Mouse (Mus musculus) heart, postnatal 4 days (tissue): ENCODE results near the gene Pdxp. TPM values are rescaled to one million over a fixed set of nuclear protein-coding genes. Genes with fewer than 3 reads are reported as not detected.

Source experiments
- DNase-seq: peaks from one replicate; pipeline ENCODE4 v3.0.0; 2021
- total RNA-seq, 2 experiments: library from RNA; stranded (reverse); gene quantifications; 2 replicates each; pipeline ENCODE4 v1.2.3; 2021

Pdxp gene
- total RNA-seq, 2 experiments from 2014 or later: 9.3 to 9.4 TPM

- DNase-seq: no peak
Observed at GRCm38 (mm10) chr15:78928539-78928938, 14.8 kb downstream of the Pdxp start.

GRCm38 (mm10) chr15:78930192-78930706 lies 16.5 kb downstream of the Pdxp start:
- DNase-seq: no peak

DNA sequence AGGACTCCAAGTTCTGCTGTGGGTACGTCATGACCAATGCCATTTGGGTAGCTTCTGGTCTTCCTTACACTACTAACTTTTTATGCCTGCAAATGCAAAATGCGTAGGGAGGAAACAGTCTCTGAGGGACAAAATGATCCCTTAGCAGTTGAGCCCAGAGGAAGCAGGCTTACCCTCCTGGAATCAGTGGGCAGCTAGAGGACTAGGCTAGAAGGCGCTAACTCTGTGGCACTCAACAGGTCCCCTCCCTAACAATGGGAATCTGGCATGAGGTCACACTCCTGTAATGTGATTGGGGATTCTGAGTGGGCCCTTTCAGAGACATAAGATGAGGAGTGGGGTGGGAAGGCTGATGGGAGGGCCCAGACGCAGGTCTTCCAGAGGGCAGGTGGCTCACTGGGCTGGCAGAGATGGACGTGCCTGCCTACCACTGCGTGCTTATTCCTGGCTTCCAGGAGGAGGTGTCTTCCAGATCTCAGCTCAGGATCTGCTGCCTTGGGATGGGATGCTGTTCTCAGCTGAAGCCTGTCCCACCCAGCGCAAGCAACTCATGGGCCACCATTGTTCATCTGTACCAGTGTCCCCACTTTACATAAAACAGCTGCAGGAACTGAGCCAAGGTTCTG lies 17.2 kb downstream of the Pdxp start:
- DNase-seq: no peak

GRCm38 (mm10) chr15:78931577-78931976 lies 17.9 kb downstream of the Pdxp start:
- peak; percentile 69 for DNase-seq

DNA sequence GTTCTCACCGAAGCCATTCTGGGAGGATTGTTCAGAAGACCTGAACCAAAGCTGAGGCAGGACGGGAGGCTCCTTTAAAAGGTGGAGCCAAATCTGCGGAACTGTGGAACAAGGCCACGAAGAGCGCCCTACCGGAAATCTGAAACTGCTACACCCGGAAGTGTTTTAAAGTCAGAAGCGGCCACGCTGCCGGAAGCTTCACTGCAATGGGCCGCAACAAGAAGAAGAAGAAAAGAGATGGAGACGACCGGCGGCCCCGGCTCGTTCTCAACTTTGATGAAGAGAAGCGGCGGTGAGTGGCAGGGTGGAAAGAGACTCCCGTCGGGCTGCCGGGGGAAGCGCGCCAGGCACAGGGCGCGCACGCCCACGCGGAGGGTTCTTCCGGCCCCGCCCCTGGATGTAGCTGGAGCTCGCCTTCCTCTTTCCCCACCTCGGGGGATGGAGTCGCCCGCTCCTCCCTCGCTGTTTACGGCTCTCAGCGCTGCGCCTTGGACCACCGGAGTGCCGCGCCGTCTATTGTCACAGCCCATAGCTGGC lies 21.1 kb downstream of the Pdxp start, which contains the start of gene Nol12:
Gene Nol12, plus strand, starts transcription at position 150 of the 537 bp plus-strand sequence.
- peak; percentile 87 for DNase-seq

DNA sequence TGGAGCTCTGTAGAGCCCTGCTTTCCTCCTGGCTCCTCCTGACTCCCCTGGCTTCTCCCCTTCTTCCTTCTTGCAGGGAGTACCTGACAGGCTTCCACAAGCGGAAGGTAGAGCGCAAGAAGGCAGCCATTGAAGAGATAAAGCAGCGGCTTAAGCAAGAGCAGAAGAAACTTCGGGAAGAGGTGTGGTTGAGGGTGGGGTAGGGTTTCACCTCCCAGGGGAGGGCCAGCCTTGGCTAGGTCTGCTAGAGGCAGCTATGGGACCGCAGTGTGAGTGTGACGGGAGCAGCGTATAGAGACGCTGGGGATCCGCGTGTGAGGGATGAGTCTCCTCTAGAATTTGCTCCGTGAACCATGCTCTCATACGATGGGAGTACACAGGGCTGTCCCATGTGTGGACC lies 22.7 kb downstream of the Pdxp start:
- no peak for DNase-seq

- no peak for DNase-seq
Observed at GRCm38 (mm10) chr15:78937311-78937710, 23.6 kb downstream of the Pdxp start.

DNA sequence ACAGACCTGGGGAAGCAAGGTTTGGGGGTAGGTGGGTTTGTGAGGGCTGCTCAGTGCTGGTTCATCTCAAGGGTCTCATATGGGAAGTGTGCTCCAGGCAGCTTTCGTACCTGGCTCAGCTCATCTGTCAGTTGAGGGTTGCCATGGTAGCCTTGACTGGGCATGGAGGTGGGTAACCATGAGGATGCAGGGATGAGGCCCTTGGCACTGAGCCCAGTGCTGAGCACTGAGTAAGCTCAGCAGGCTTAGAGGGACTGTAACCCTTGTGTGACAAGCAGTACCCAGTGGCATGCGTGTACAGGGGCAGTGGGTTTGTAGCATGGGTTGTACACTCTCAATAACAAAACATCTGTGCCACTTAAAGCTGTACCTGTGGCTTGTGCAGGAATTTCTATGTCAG lies 24.2 kb downstream of the Pdxp start:
- DNase-seq: no peak

DNA sequence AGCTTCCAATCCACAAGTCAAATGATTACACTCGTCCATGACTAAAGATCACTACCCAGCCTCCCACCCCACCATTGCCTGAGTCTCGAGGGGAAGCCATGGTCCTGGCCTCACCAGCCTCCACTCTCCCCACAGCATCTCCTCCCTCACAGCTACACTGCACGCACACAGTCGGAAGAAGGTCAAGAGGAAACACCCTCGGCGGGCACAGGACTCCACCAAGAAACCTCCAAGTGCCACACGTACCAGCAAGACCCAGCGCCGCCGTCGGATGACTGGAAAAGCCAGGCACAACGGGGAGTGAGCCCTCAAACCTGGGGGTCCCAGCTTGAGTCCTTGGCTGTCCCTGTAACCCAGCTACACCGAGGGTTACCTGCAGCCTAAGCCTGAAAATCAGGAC lies 26.6 kb downstream of the Pdxp start:
- no peak for DNase-seq

DNA sequence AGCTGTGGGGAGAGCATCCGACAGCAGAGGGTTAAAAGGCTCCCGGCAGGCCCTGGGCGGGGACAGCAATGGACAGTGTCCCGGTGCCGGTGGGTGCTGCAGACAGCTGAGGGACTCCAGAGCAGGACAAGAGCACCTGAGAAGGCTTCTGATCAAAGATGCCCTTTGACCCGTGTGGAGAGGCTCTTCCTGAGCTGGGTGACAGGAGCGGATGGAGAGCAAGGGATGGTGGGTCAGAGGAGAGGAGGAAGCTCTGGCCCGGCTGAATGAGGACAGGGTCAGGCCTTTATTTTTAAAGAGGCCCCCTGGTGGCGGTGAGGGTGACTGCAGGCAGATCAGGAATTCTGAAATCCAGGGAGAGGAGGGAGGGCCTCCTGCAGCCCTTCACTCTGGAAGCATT lies 28.9 kb downstream of the Pdxp start:
- peak; percentile 90 for DNase-seq

DNA sequence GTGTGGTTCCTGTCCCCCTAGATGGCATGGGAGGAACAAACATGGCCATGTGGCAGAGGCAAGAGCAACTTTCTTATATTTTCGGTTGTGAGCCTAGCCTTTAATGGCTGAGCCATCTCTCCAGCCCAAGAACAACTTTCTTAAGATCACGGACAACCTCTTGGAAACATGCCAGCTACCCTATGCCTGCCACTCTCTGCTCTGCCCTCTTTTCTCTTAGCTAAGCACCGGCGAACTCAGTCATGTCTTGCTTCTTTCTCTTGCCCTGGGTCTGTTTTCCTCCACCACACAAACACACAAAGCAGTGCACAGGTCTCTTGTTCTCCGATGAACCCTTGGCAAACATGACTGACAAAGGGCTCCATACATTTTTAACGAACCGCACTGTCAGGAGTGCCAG lies 32.5 kb downstream of the Pdxp start:
- no peak for DNase-seq

DNA sequence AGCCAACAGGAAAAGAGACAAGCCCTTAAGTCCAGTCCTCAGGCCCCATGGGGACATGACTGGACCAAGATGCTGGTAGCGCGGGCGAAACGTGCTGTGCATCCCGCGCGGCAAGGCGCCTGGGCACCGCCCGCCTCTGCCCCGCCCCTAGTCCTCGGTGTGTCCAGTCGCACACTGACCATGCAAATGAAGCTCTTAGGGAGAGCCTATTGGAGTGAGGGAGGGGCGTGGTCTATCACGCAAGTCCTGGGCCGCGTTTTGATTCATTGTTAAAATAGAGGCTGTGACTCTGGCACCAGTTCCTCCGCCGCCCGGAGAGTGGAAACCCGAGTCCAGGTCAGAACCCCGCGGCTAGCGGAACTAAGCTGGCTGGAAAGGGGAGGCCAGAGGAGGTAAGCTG lies 33.9 kb downstream of the Pdxp start, which contains the start of gene Triobp:
Gene Triobp, plus strand, starts transcription at position 68 of the 400 bp plus-strand sequence.
- DNase-seq: peak; percentile 89

DNA sequence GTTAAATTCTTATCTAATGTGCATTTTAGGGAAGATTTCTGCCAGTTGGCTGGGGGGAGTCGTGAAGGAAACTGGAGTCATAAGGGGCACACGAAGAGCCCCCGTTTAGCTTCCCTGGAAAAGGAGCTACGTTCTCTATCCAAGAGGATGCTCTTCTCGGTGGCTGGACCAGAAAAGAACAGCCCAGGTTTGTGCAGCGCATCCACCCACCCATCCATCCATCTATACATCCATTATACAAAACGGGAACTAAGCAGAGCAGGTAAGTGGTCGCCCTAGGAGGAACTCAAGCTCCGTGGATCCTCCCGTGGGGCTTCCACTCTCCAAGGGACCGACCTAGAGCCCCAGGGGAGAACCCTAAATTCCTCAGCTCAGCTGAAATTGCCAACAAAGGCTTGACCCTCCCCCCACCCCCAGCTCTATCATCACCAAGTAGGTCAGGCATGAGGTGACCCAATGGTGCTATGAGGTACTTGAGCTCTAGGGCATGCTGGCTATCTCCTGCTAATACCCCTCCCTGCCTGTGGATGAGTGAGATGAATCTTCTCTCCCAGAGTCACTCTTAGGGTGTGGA lies 34.5 kb downstream of the Pdxp start:
- no peak for DNase-seq

GRCm38 (mm10) chr15:78948883-78949282 lies 35.2 kb downstream of the Pdxp start:
- no peak for DNase-seq

DNA sequence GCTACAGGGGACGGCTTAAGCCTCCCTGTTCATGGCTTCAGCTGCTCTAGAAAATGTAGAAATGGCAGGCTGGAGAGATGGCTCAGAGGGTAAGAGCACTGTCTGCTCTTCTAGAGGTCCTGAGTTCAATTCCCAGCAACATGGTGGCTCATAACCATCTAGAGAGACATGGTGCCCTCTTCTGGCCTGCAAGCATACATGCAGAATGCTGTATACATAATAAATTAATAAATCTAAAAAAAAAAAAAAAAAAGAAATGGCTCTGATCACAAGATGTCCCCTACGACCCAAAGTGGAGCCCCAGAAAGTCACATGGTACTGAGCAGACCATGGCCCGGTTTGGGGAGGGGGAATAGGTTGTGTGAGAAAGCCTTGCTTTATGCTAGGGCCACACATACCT lies 41.9 kb downstream of the Pdxp start:
- no peak for DNase-seq

- DNase-seq: no peak
Observed at GRCm38 (mm10) chr15:78956351-78956750, 42.6 kb downstream of the Pdxp start.

DNA sequence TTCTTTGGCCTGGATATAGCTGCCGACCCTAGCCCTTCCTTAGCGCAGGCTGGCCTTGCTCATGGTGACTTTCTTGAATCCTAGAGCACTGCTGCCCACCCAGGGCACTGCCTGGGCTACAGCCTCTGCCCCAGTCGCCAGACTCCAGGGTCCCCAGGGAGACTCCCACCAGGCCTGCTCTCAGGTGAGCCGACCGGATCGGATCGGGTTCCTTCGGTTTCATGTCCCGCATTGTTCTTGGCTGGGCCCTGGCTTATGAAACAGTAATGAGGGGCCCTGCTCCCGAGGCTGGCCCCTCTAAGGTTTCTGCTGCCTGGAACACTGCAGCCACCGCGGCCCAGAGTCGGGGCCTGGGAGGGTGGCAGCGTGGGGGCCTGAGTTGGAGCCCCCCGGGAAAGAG lies 43.3 kb downstream of the Pdxp start:
- DNase-seq: no peak

DNA sequence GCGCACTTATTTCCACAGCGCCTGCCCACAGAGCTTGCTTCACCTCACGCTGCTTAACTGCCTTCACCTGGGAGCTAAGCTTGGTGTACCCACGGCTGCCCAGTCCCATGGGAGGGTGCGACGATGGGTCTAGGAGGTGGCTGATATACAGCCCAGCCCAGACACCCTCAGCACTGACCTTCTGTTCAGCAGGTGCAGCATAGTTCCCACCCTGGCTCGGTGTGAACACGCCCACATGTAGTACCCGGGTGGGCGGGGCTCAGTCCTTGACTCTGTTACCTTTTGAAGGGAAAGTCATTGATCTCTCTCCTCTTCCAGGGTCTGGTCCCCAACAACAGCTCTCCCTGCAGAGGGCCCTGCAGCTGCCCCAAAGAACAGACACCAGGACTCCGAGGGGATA lies 45.8 kb downstream of the Pdxp start:
- no peak for DNase-seq

DNA sequence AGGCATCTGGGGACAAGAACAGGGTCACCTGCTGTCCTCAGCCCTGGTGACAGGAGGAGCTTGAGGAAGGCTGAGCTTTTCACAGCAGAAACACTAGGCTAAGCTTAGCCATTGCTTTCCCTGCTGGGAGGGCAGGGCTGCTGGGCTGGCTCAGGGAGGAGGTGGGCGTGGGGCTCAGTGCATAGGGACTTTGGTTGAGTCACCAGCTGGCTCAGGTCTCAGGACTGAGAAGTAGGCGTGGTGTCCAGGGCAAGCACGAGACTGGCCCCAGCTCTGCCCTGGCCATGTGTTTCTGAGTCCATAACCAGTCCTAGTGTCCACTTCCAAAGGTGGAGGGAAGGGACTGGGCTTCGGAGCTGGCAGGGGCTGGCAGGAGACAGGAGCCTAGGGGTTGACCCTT lies 46.4 kb downstream of the Pdxp start:
- peak; percentile 64 for DNase-seq

- peak; percentile 82 for DNase-seq
Observed at GRCm38 (mm10) chr15:78962885-78963284, 49.2 kb downstream of the Pdxp start.
